Mouse (Mus musculus): ENCODE measurements at regions not wholly inside any gene's neighbourhood (a gene's known extent, or its start where the extent isn't known, plus 50 kb on each side); places are given as distances from the start of the nearest gene placed in this dataset.
A peak's percentile ranks its signal among the peaks of the same experiment; 100 is the strongest.

DNA sequence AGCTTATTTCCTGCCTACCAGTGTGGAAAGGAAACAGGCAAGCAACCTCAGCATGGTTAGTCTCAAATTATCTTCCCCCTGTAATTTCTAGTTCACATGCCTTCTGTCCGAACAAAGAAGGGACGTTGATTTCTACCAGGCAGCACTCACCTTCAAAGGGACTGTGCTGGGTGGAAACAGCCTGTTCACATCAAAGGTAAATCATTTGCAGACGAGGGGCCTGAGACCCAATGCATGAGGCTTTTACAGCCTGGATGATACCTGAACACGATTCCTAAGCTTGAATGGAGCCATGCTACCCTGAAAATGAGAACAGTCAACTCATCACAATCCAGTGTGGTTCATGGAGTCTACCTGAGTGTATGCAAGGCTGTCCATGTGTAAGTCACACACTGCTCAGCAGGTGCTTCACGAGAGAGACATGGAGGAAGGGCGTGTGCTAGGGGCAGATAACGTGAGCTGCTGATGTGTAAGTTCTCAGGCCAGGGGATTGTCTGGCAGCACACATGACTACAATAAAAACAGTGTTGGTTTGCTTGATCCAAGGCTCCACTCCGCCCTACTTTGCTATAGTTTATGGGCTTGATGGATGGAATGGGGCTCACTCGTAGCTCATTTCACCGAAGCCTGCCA is 411.9 kb downstream of the Med10 start:
- WGBS, result 57% methylated on average over 10 of the region's 10 CpGs
- DNase-seq (ENCODE audit: low spot score) (no peak), ATAC-seq (replicated peaks; ENCODE audit: low FRiP score, low read depth) (no peak)
- no peaks in the 10 kb centered on the region for H3K36me3 ChIP-seq (ENCODE audit: insufficient read depth, low read length)
- H3K27ac ChIP-seq, result no peak overlapping the region
- no peak for TF ChIP-seq CTCF (IDR thresholded peaks at IDR 0.05; ENCODE audit: low read depth)
- no peak overlapping the region for H3K4me2 ChIP-seq (ENCODE audit: low read length)
- H3K9me3 ChIP-seq (replicated peaks; ENCODE audit: low read length), result no peaks in the 10 kb centered on the region
- no peak overlapping the region for H3K4me3 ChIP-seq (replicated peaks; ENCODE audit: low read depth, low read length)
- no peaks in the 10 kb centered on the region for H3K27me3 ChIP-seq (ENCODE audit: insufficient read depth, low read length)
- H3K9ac ChIP-seq (ENCODE audit: low read depth, low read length), result no peak overlapping the region
- no peaks in the 10 kb centered on the region for H3K4me1 ChIP-seq (replicated peaks; ENCODE audit: insufficient read depth, low read length)

DNA sequence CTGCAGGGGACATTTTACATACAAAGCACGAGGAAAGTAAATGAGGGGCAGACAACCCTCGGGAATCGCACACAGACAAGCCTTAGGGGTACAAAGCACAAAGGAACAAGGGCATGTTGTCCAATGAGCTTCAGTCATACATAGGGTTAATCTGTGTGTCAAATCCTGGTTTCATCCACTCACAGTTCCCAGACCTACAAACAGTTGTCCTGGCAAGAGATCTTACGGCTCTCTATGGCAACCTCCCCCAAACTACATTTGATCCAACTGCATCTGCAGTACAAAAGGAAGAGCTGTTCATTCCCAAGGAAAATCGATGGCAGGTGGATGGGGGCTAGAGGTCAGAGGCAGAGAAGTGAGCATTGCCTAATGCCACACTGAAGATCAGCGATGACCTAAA is 413.9 kb downstream of the Med10 start:
- Histone ChIP-seq H3K9ac (ENCODE audit: low read depth, low read length) (no peak overlapping the region), H3K36me3 (ENCODE audit: insufficient read depth, low read length) (no peaks in the 10 kb centered on the region), H3K4me2 (ENCODE audit: low read length) (no peak overlapping the region), H3K9me3 (replicated peaks; ENCODE audit: low read length) (no peaks in the 10 kb centered on the region), H3K27ac (no peak overlapping the region), H3K4me1 (replicated peaks; ENCODE audit: insufficient read depth, low read length) (no peaks in the 10 kb centered on the region), H3K4me3 (replicated peaks; ENCODE audit: low read depth, low read length) (no peak overlapping the region), H3K27me3 (ENCODE audit: insufficient read depth, low read length) (no peaks in the 10 kb centered on the region)
- TF ChIP-seq CTCF (IDR thresholded peaks at IDR 0.05; ENCODE audit: low read depth), result no peak
- 71% methylated on average over 6 of the region's 6 CpGs for WGBS
- no peak for DNase-seq (ENCODE audit: low spot score)
- ATAC-seq (replicated peaks; ENCODE audit: low FRiP score, low read depth), result no peak

DNA sequence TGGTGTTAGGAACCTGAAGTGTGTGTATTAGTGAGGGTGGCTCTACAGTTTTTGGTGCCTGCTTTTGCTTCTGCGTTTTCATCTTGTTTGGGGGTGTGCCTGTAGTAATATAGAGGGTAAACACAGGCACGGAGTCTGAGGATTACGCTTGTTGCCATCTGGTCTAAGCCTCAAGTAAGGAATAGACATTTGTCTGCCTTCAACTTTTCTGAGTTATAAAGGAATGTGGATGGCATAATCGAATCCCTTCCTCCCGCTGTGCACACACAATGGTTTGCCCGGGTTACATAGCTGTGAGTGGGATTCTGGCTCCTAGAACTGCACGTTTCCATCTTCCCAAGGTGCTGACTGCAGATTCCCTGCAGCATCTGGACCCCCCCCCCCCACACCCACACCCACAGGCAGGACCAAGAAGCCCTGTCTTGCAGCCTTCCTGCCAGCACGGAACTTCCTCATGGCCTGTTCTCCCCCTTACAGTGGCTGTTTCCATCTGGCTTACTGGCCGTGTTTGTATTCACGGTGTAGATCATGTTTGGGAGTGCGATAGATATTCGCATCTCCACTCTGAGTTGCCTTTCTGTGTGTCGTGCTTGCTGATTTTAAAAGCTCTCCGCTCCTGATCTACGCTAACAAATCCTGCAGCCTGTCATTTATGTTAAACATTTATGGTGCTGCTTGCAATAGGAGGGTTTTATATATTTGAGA is 415.4 kb downstream of the Med10 start:
- Histone ChIP-seq H3K27me3 (ENCODE audit: insufficient read depth, low read length) (no peaks in the 10 kb centered on the region), H3K9me3 (replicated peaks; ENCODE audit: low read length) (no peaks in the 10 kb centered on the region), H3K4me1 (replicated peaks; ENCODE audit: insufficient read depth, low read length) (no peaks in the 10 kb centered on the region), H3K27ac (no peak overlapping the region), H3K4me3 (replicated peaks; ENCODE audit: low read depth, low read length) (no peak overlapping the region), H3K4me2 (ENCODE audit: low read length) (no peak overlapping the region), H3K9ac (ENCODE audit: low read depth, low read length) (no peak overlapping the region), H3K36me3 (ENCODE audit: insufficient read depth, low read length) (no peaks in the 10 kb centered on the region)
- WGBS, result 68% methylated on average over 15 of the region's 15 CpGs
- DNase-seq (ENCODE audit: low spot score) (no peak), ATAC-seq (replicated peaks; ENCODE audit: low FRiP score, low read depth) (no peak)
- no peak for TF ChIP-seq CTCF (IDR thresholded peaks at IDR 0.05; ENCODE audit: low read depth)

DNA sequence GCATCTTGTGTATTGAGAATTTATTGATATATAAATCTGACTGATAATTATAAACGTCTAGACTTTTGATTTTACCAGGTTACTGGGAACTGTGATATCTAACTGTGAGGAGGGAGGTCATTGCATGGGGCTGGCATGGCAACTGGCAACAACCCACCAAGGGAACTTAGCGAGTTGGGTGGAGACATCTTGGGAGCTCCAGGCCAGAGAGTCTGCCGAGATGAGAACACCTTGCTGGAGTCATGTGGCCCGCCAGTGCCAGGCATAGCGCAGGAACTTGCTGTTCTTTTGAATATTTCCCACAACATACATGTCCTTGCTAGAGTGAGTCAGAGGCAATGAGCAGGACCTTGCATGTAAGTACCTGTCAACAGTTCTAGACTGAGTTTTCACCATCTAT is 413.9 kb downstream of the Ice1 start:
- ATAC-seq (replicated peaks; ENCODE audit: low FRiP score, low read depth), result no peak
- H3K9ac ChIP-seq (ENCODE audit: low read depth, low read length), result no peak overlapping the region
- TF ChIP-seq CTCF (IDR thresholded peaks at IDR 0.05; ENCODE audit: low read depth), result no peak
- no peaks in the 10 kb centered on the region for H3K9me3 ChIP-seq (replicated peaks; ENCODE audit: low read length)
- H3K27ac ChIP-seq, result no peak overlapping the region
- DNase-seq (ENCODE audit: low spot score), result no peak
- H3K4me2 ChIP-seq (ENCODE audit: low read length), result no peak overlapping the region
- no peak overlapping the region for H3K4me3 ChIP-seq (replicated peaks; ENCODE audit: low read depth, low read length)
- H3K36me3 ChIP-seq (ENCODE audit: insufficient read depth, low read length), result no peaks in the 10 kb centered on the region
- H3K4me1 ChIP-seq (replicated peaks; ENCODE audit: insufficient read depth, low read length), result no peaks in the 10 kb centered on the region
- WGBS, result 91% methylated on average over 5 of the region's 5 CpGs
- H3K27me3 ChIP-seq (ENCODE audit: insufficient read depth, low read length), result no peaks in the 10 kb centered on the region

DNA sequence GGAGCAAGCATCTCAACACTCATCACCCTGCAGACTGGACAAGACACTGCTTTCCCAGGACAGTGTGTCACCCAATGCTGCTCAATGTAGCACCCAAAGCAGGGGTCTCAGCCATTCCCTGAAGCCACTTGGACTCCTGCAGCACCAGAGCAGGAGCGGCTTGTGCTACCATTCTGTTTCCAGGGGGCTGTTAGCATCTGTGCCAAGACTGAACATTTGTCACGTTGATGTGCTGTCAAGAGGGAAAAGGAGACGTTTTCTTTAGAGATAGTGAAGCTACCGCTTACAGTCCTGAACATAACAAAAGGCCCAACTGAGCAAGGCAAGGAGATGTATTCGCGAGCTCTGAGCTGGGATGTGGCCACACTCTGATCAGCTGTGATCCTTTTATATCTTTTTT is 410.3 kb downstream of the Ice1 start:
- ATAC-seq (replicated peaks; ENCODE audit: low FRiP score, low read depth), result no peak
- no peak for TF ChIP-seq CTCF (IDR thresholded peaks at IDR 0.05; ENCODE audit: low read depth)
- no peak overlapping the region for H3K4me2 ChIP-seq (ENCODE audit: low read length)
- no peak overlapping the region for H3K9ac ChIP-seq (ENCODE audit: low read depth, low read length)
- H3K27me3 ChIP-seq (ENCODE audit: insufficient read depth, low read length), result no peaks in the 10 kb centered on the region
- no peak overlapping the region for H3K27ac ChIP-seq
- WGBS, result 65% methylated on average over 6 of the region's 6 CpGs
- DNase-seq (ENCODE audit: low spot score), result no peak
- no peaks in the 10 kb centered on the region for H3K9me3 ChIP-seq (replicated peaks; ENCODE audit: low read length)
- no peaks in the 10 kb centered on the region for H3K36me3 ChIP-seq (ENCODE audit: insufficient read depth, low read length)
- H3K4me3 ChIP-seq (replicated peaks; ENCODE audit: low read depth, low read length), result no peak overlapping the region
- H3K4me1 ChIP-seq (replicated peaks; ENCODE audit: insufficient read depth, low read length), result no peaks in the 10 kb centered on the region

DNA sequence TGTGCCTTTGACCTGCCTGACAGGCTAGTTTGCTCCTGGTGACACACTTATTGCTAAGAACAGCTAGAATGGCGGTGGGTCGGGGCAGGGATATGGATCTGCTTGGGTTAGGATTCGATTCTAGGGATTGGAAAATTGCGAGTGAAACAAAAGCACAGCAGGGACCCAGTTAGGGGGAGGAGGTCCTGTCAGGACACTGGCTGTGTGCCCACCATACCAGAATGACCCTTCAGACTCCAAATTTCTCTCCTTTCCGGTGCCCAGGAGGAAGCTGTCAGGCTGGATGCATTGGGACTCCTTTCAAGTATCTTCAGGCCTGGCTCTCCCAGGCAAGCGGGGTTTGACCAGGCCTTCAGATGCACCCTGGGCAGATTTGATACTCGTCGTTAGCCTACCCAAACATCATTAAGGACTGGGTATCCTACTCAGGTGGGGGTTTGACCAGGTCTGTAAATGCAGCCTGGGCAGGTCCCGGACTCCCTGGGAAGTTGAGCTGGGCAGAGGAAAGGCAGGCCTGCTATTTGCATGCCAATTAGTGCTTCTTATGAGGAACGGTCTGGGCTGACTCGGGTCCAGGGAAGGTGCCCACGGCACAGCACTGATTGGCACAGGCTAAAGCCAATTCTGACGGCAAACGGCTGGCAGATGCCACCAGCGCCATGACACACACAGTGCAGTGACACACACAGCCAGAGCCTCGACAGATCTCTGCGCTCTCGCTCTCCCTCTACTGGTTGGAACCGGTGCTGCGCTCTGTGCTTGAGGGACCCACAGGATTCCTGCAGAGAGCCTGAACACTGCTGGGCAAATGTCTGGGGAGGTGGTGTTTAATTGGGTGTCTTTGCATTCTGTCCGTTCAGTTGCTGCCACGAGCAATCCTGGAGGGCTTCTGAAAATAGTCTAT is 403.3 kb downstream of the Ice1 start:
- Histone ChIP-seq H3K9me3 (replicated peaks; ENCODE audit: low read length) (no peaks in the 10 kb centered on the region), H3K27me3 (ENCODE audit: insufficient read depth, low read length) (no peaks in the 10 kb centered on the region), H3K4me2 (ENCODE audit: low read length) (peak overlapping the region; percentile 44), H3K36me3 (ENCODE audit: insufficient read depth, low read length) (no peaks in the 10 kb centered on the region), H3K27ac (no peak overlapping the region), H3K9ac (ENCODE audit: low read depth, low read length) (no peak overlapping the region), H3K4me3 (replicated peaks; ENCODE audit: low read depth, low read length) (no peak overlapping the region), H3K4me1 (replicated peaks; ENCODE audit: insufficient read depth, low read length) (no peaks in the 10 kb centered on the region)
- TF ChIP-seq CTCF (IDR thresholded peaks at IDR 0.05; ENCODE audit: low read depth), result peak; percentile 89
- ATAC-seq (replicated peaks; ENCODE audit: low FRiP score, low read depth) (peak; percentile 80; the same call in 1 of the 2 replicates), DNase-seq (ENCODE audit: low spot score) (peak; percentile 74)
- WGBS, result 35% methylated on average over 22 of the region's 22 CpGs

Measured in kidney, postnatal 0 days (tissue).